Mouse (Mus musculus): Measurements from ENCODE around the gene Nav2.
A peak's percentile ranks its signal among the peaks of the same experiment; 100 is the strongest.

- TF ChIP-seq EP300 (IDR thresholded peaks at IDR 0.05), result peak; percentile 64
- no peak for TF ChIP-seq CTCF (IDR thresholded peaks at IDR 0.05)
Observed at GRCm38 (mm10) chr7:48925214-48925613, 16.7 kb downstream of the Nav2 start.

Data from lung, postnatal 0 days (tissue).